Mouse (Mus musculus) cerebellum, postnatal 36 days (tissue): ENCODE measurements at regions not wholly inside any gene's neighbourhood (a gene's known extent, or its start where the extent isn't known, plus 50 kb on each side); places are given as distances from the start of the nearest gene placed in this dataset.
A peak's percentile ranks its signal among the peaks of the same experiment; 100 is the strongest.

ENCODE experiments used
- DNase-seq, 2 experiments: peaks; one replicate each; pipeline ENCODE4 v3.0.0; 2021 to 2022; ENCODE audit warnings: mixed read lengths in 2 of 2

DNA sequence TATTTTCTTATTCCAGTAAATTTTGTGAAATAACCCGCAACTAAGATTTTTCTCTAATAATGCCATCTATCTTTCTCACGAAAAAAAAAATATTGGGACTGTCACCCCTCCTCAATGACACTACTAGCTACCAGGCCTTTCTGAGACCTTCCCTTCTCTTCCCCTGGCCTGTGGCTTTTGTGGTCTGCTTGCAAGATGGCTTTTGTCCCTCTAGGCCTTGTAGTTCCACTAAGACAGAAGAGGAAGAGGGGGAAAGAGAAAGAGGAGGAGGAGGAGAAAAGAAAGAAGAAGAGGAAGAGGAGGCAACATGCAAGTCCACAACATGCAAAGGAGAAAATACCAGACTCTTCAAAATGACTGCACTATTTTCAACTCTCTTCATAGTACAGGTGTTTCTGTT, 590.9 kb upstream of the Sall1 start:
- no peak for DNase-seq

DNA sequence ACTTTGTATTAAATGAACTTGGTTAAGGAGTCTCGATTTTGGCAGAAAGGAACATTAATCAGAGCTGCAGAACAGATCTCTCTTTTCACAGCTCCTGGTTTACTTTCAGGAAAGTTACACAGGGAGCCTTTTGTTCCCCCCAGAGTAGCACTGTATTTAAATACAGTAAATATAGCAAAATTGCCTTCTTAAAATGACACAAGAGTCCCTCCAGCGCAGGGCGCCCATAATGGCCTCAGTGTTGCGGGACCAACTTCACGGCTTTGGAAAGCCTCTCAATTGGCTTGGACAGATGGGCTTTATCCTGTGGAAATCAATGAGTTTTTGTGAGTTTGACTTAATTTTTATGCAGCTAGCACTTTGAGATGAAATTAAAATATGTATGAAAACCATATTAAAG, 588.3 kb upstream of the Sall1 start:
- DNase-seq, result no peak

DNA sequence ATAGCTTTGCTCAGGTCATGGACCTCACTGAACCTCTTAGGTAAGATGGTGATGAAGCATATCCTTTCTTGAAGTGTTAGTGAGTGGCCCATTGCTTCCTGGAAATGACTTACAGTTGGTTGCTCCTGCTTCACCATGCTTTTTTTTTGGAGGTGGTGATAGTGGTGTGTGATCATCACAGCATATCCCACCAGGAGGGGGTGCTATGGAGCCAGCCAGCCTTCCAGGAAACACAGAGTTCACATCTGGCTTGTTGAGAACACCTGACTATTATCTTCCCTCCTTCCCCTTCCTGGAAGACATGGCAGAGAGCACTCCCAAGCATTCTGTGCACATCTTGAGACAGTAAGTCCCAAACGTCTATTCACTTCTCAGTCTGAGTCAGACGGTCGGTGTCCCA, 586.6 kb upstream of the Sall1 start:
- no peak for DNase-seq

DNA sequence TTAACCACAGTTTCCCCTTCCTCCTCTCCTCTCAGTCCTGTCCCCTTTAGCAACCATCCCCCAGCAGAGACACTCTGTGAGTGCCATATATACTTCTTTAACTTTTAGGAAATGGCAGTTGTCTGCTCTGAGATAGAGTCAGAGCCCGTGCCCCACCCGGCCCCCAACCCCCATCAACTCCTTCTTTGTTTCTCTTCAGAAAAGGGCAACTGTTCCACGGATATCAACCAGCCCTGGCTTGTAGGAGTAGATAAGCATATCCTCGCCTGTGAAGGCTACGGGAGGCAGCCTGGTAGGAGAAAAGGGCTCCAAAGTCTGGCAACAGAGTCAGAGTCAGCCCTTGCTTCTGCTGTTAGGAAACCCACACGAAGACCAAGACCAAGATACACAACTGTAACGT, 574.1 kb upstream of the Sall1 start:
- no peak for DNase-seq

DNA sequence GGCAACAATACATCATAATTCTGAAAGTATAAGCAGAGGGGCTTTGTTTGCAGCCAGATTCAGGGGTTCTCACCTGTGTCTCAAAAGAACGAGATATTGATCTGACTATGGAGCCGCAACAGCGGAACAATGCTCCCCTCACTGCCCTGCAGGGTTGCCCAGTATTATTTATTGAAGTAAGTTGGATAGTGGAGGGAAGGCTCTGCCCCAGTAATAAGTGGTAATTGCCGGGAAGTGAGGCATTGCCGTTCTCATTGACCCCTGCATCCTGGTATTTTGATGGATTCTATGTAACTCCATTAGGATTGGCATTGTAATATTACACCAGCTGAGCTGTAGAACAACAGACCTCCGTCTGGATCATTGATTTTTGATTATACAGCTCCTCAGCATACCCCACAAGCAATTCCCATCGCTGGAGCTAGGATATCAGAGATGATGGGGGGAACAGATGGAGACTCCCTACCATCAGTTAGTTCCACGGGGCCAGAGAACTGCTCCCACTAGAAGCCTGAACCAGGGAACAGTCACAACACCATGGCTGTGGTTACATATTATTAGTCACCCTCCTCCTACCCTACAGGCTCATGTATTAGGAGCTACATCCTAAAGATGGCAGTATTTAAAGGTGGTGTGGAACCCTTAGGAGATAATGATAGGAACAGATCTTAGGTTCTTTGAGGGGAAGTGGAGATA, 572.0 kb upstream of the Sall1 start:
- no peak for DNase-seq

DNA sequence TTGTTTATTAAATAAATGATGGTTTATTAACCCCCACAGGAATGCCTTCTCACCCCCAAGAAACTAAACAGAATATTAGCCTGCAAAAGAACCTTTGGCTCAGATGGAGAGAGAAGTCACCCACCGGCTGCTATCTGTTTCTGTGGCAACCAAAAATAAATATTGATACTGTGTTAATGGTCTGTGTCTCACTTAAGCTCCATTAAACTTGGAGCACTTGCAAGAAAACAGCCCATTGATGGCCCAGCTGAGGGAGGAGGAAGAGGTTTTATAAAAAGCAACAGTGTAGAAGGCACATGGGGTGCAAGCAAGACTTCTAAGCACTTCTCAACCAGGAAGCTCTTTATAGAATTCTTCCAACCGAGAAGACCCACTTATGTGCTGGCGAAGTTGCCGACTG, 565.1 kb upstream of the Sall1 start:
- DNase-seq, result no peak

DNA sequence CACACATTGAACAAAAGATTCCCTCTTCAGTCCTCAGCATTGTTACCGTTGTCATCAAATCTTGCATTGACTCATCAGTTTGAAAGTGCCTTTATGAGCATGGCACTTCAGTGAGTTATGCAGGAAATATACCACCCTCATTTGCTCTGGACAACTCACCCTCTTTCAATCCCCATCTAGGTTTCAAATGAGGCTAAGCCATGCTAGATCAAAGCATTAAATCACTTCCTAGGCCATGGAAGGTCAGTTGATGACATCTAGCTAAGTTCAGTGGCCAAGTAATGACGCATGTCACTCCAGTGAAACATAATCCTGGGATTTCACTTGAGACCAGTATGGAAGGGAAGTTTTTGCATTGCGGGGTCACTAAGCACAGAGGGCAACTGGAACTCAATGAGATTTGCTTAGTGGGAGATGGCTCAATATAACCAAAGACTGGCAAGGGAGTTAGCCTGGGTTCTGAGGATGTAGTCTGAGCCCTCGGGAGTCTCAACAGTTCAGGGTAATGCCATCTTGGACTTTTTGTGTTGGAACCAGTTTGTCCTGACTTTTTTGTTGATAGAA, 562.0 kb upstream of the Sall1 start:
- no peak for DNase-seq

DNA sequence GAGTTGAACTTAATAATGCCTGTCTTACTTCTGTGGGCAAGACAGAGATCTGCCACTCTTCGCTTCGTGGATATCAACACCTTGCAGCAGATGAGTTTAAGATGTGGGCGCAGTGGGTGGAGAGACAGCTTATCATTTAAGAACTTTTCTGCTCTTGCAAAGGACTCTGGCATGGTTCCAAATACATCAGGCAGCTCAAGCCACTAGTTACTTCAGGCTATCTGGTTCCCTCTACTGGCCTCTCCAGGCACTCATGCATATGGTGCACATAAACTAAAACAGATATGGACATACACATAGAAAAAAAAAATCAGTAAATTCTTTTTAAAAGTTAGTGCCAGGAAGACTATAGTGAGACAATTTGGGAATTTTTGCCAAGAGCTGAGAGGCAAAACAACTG, 560.5 kb upstream of the Sall1 start:
- DNase-seq, result no peak

DNA sequence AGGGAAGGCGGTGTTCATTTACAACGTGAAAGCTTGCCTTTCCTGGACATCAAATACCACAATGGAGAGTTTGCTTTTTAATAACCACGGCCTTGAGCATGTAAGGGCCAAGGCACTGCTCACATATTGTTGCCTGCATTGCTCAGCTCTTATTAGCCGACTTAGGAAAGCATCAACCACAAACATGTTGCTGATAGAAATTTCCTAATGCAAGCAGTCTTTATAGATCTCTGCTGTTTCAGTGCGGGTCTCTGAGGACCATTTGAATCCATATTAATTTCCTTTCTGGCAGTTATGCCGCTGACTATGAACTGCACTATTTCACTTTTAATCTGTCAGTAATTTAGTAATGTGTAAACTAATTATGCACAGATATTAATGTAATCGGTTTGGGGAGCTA, 552.4 kb upstream of the Sall1 start:
- DNase-seq, result no peak

DNA sequence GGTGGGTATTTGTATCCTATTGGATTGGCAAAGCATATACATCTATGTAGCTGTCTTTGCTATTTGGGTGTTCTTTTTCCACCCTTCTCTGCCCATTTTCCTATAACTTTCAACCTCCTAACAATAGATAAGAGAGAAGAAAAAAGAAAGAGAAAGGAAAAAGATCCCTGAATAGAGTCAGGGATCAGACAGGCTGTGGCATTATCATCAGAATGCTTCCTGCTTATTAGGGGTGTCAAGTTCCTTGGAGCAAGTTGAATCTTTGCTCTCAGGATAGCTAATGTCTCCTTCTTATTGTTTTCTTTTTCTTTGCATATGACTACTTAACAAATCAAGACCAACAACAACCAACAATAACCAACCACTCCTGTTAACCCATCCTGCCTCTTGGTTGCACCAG, 539.1 kb upstream of the Sall1 start:
- no peak for DNase-seq

DNA sequence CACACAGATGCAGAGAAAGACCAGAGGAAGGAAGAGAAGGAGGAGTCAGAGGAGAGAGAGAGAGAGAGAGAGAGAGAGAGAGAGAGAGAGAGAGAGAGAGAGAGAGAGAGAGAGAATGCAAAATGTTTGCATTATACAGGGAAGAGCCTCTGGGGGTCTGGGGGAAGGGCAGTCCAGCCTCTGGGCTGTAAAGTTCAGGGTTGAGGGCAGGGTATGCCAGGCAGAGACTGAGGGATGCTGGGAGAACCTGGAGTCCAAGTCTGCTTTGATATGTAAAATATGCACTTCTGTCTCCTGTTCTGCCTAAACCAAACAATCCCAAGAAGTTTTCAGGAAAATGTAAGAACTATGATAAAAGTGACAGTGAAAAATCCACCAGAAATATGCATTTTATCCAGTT, 538.6 kb upstream of the Sall1 start:
- DNase-seq, result no peak

DNA sequence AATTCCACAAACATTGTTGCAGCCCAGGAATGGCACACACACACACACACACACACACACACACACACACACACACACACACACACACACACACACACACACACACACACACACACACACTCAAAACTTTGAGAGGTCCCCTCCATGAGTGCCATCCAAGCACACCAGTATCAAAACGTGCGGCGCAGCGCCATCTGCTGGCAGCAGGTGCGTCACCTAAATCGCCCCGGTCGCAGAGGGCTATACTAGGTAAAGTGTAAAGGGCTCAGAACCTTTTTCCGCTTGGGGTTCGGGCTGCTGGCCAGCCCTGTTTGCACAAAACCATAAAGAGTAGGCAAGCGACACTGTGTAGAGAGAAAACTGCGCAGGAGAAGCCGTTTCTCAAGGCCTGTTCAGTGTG, 527.9 kb upstream of the Sall1 start:
- DNase-seq, result peak; percentile 61 to 62

DNA sequence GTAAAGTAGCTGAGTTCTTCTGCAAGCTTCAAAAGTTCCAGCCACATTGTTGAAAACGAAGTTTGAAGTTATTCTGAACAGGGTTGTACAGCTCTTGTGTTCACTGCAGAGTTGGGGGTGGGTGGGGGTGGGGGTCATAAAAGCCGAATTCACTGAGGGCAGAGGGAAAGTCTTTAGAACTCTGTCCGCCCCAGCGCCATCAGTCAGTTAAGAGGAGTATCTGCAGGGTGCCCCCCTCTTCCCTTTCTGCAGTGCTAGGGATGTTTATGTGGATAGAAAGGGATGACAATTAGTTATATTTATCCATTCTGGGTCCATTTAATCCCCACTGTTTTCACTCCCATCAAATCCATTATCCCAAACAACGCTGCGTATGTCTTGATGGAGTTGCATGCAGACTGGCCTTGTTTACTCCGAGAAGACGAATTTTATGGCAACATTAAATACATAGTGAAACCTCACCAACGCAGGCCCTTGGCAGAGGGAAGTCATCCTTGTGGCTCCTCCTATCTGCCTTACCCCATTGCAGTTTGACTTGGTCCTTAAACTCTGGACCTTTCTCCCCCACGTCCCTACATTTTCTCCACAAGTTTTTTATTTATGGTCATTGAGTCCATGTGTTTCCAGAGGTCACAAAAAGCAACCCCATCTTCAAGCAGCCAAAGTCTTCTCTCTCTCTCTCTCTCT, 526.8 kb upstream of the Sall1 start:
- no peak for DNase-seq

DNA sequence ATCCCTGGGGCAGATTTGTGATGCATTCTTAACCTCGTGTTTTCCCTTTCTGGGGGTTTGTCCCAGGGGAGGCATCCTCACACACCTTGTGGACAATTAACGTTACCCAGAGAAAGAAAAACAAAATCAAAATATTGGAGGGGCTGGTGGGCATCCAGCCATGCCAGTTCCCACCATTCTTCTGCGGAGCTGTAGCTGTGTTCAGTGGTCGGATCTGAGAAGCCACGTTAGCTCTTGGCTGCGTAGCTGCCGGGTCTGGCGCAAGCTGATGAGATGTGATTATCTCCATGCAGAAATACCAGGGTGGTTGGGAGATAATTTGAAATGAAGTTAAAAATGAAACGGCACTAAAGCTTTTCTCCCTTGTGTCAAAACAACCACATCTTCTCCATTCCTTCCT, 525.4 kb upstream of the Sall1 start:
- DNase-seq, result no peak

DNA sequence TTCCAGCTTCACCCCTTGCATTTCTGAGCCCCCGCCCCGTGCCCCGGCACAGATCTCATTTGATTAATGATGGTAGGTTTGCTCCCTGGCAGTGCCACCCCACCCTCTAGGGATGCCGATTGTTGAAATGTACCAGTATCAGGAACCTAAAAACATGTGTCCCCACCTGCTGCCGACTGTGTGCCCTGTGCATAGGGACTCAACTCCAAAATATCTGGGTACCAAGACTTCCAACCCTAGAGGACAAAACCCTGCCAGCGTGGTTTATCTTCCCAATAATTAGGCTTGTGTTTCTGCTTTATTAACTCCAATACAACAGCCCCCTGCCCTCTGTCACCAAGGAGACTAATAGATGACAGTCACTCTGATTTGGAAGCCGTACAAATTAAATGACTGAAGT, 524.7 kb upstream of the Sall1 start:
- no peak for DNase-seq

DNA sequence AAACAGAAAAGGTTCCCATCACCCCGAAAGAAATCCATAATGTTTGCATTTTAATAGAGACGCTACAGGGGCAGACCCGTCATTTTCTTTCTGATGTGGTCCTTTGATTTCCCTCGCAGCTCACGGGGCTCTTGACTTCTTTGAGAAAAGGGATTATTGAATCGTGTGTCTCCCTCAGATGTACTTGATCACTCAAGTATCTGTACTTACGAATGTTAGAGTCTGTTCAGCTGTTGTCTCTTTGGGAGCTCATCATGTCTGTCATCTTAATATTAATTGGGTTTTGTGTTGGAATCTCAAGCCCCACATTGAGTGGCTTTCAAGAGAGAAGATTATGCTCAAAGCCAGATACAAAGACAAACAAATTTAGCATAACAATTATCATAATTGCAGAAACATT, 523.0 kb upstream of the Sall1 start:
- DNase-seq, result no peak

DNA sequence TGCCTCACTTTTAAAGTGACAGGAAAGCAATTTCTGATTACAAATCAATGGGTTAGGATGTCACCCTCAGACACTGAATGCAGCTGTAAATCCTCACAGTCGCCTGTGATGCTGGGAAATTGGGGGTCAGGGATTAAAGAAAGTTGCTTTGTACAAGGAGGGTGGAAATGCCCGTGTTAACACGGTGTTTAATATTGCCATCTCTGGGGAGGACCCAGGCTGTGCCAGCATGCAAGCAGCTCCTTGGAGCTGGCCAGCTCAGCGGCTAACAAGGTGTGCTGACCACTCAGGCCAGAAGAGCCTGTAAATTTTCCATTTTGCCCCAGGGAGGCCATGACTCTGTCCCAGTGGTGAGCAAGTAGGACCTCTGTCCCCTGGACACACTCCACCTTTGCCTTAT, 522.5 kb upstream of the Sall1 start:
- no peak for DNase-seq

DNA sequence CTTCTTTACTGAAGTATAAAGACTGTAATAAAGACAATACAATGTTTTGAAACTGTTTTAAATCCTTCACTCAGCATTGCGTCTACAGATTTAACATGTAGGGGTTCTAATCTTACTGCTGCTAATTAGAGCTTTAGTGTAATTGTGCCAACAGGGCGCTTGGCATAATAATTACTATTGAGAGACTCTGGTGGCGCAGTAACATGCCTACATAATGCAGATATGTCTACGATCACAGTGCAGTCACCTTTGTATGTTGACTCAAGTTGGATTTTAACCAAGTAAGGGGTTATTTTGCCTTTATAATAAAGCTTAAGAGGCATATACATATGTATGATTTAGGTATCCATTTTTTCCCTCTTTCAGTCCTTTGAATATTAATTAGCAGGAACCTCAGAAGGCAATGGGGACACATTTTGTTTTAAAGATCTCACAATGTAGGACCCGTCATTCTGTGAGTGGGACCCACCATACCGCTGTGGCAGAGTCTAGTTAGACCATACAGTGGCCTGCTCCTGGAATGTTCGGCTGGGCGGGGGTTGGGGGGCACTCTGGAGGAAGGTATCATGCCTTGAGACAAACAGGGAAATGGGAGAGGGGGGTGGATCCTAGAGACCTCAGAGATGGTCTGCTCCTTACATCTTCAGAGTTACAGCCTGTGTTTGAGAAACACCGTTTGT, 521.3 kb upstream of the Sall1 start:
- DNase-seq, result no peak

DNA sequence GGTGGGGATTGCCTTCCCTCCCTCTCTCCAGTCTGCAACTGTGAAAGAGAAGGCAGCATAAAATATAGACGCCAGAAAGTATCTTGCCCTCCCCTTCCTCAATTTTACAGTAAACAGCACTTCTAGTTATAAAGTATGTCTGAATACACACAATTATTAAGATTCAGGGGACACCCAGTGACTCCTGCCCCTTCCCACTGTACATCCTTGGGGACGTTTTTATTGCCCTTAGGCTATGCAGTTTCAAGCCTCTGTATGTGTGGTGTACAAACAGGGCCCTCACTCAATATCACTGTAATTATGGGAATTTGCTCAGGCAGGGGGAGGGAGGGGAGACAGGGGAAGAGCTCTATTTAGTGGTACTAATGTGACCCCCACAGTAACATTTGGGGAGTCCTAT, 519.6 kb upstream of the Sall1 start:
- DNase-seq, result no peak

DNA sequence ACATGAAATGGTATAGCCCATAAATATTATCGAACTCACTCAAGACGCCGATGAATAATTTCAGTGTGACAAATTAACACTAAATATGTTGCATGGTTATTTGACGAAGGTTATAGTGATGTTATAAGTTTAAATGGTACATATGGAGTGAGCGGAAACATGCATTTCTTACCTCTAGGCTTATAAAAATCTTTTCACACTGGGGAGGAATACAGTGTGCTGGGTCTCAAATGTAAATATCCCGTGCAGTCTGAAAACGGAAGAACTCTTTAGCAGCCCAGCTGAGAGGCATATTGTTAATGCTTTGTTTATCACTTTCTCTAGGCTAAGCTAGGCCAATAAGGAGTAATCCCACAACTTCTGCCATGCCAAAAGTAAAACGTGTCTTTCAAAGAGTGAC, 518.6 kb upstream of the Sall1 start:
- DNase-seq, result no peak

DNA sequence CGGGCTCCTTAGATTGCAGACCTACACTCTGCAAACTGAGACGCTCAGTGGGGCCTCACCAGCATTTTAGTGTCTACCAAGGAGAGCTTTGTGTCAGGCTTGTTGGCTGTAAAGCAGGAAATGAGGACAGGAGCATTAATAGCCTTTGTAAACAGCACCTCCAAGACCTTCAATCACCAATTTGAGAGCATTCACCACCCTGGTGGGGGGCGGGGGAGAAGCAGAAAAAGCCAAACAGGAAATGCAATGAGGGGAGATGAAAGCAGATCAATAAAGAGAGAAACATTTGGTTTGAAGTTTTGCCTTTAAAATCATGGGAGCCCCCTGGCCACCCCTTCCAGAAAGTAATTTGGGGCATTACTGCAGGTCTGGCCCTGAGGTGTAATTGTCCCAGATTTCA, 497.3 kb upstream of the Sall1 start:
- no peak for DNase-seq

DNA sequence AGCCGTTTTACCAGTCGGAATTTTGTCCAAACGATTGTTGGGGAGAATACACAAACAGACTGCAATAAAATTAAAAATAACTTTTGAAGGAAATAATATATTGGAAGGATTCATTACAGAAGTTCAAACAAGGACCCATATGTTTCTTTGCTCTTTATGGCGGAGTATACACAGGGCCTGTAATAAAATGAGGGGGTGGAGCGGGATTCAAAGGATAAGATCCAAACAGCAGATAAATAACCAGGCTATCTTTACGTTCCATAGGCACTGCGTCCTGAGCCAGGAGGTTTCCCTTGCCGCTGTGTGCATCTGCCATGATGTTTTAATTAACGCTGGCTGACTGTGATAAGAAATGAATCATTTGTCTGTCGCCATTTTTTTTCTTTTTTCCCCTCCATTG, 490.6 kb upstream of the Sall1 start:
- DNase-seq, result no peak

DNA sequence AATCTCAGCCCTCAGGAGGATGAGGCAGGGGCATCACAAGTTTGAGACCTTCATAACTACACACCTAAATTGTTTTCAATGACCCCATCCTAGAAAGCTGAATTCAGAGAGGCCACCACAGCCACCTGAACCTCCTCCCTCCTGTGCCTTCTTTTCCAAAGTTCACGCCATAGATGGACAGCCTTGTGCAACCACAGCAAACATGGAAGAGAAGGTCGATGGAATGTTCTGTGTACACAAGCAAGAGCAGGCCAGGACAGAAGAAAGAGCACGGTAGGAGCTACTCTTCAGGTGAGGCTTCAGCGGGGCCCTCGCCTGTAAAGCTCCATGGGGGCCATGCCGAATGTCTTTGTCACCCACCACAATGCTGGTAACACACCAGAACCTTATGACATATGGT, 481.1 kb upstream of the Sall1 start:
- DNase-seq, result no peak

DNA sequence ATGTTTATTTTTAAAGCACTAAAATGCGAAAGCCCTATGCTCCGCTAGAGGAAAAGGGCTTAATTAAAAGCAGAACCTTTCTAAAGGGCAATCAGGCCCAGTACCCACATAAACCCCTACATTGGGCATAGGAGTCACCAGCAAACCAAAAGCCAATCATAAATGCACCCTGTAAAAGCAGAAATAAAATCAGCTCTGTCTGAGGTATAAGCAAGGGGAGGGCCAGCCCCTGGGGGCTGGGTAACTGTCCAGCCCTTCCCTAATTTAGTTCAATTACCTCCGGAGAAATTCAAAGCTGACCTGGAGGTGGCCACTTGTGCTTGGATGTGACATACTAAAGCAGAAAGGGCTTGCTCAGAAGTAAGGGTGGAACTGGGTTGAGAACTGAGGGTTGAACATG, 479.4 kb upstream of the Sall1 start:
- DNase-seq, result no peak
